Mouse (Mus musculus): ENCODE data around the gene Arsg.

- no peak for TF ChIP-seq TCF12 (IDR thresholded peaks at IDR 0.05; ENCODE audit: insufficient read depth, poor library complexity, severe bottlenecking)
- no peak for TF ChIP-seq POLR2A (IDR thresholded peaks at IDR 0.05; ENCODE audit: insufficient read length, low read depth)
- TF ChIP-seq MYOD1 (IDR thresholded peaks at IDR 0.05; ENCODE audit: control insufficient read depth in 1 of 3, insufficient read length in 2 of 3, low read depth in 2 of 3) = no peak
- TF ChIP-seq MAX (IDR thresholded peaks at IDR 0.05; ENCODE audit: low read depth) = no peak
- no peak for TF ChIP-seq E2F4 (IDR thresholded peaks at IDR 0.05; ENCODE audit: insufficient read depth)
Measured at GRCm38 (mm10) chr11:109504977-109505376, 31.8 kb downstream of the Arsg start.
